Mouse (Mus musculus): ENCODE data around the gene Btnl4. TPM values are rescaled to one million over a fixed set of nuclear protein-coding genes. Genes with fewer than 3 reads are reported as not detected.
"Not testable (repeated sequence)": the region's sequence is repeated elsewhere in the genome, so short reads cannot be mapped to it uniquely, and the experiment has no call there.

Btnl4 gene
- polyA plus RNA-seq, 1 experiment, result 0.09 TPM

DNA sequence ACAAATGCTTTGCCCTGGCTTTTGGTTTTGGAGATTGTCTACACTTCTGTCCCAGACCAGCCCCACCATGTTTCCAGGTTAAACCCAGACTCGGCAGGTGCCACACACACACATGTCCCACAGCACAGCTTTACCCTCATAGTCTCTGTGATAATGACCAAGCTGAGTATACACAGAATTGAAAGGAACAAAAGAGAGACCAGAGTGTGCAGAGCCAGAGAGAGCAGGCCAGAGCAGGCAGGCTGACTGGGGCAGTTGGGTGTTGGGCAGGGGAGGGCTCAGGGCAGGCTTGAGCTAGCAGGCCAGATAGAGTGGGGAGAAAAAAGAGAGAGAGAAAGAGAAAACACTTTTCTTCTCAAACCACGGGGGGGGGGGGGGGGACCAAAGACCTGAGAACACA is 19.4 kb upstream of the Btnl4 start:
- Histone ChIP-seq H3K4me1 (ENCODE audit: control insufficient read depth, insufficient read depth, low read length) (no peaks in the 10 kb centered on the region), H3K27me3 (ENCODE audit: control insufficient read depth, insufficient read depth, low read length) (no peaks in the 10 kb centered on the region), H3K36me3 (ENCODE audit: control insufficient read depth, insufficient read depth, low read length) (no peaks in the 10 kb centered on the region), H3K27ac (ENCODE audit: control insufficient read depth, insufficient read depth, low read depth, low read length) (no peak overlapping the region), H3K4me3 (ENCODE audit: control insufficient read depth, low read depth, low read length) (no peak overlapping the region)
- TF ChIP-seq POLR2A (IDR thresholded peaks at IDR 0.05; ENCODE audit: control insufficient read depth, low read depth, low read length) (no peak), CTCF (IDR thresholded peaks at IDR 0.05; ENCODE audit: control insufficient read depth, insufficient read depth, insufficient replicate concordance, low read depth, low read length) (no peak)

DNA sequence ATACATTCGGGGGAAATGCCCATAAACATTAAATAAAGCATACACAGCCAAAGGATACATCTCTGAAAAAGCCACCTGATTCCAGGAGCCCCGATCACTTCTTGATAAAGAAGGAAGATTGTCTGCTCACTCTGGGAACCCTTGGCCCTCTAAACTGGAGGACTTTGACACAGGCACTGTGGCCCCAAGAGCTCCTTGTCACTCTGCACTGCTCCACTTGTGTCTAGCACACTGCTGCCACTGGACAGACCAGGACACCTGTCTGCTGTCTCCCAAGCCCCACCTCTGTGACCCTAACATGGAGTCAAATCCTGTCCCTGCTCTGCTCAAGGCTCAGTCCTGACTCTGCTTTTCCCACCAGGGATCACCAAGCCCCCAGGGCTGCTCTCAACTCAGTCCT is 18.0 kb upstream of the Btnl4 start:
- H3K4me3 ChIP-seq (ENCODE audit: control insufficient read depth, low read depth, low read length); H3K36me3 ChIP-seq (ENCODE audit: control insufficient read depth, insufficient read depth, low read length); H3K4me1 ChIP-seq (ENCODE audit: control insufficient read depth, insufficient read depth, low read length); H3K27me3 ChIP-seq (ENCODE audit: control insufficient read depth, insufficient read depth, low read length); H3K27ac ChIP-seq (ENCODE audit: control insufficient read depth, insufficient read depth, low read depth, low read length): not testable (repeated sequence)

DNA sequence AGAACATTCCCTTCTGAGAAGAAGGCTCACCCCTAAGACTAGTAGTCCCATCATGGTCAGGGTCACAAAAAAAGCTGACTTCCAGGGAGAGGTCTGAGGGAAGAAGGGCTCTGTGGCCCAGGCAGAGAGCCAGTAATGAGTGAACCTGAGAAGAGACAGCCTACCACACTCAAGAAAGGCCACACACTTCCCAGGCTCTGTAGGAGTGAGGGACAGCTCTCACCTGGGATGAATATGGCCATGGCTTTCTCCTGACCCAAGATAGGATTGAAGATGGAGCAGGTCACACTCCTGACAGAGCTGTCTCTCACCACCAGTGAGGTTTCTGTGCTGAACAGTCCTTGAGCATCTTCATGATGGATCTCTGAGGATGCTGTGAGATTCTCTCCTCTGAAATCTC is 15.7 kb upstream of the Btnl4 start:
- no peak overlapping the region for H3K4me3 ChIP-seq (ENCODE audit: control insufficient read depth, low read depth, low read length)
- no peaks in the 10 kb centered on the region for H3K27me3 ChIP-seq (ENCODE audit: control insufficient read depth, insufficient read depth, low read length)
- H3K4me1 ChIP-seq (ENCODE audit: control insufficient read depth, insufficient read depth, low read length), result no peaks in the 10 kb centered on the region
- TF ChIP-seq CTCF (IDR thresholded peaks at IDR 0.05; ENCODE audit: control insufficient read depth, insufficient read depth, insufficient replicate concordance, low read depth, low read length), result no peak
- TF ChIP-seq POLR2A (IDR thresholded peaks at IDR 0.05; ENCODE audit: control insufficient read depth, low read depth, low read length), result no peak
- H3K36me3 ChIP-seq (ENCODE audit: control insufficient read depth, insufficient read depth, low read length), result no peaks in the 10 kb centered on the region
- H3K27ac ChIP-seq (ENCODE audit: control insufficient read depth, insufficient read depth, low read depth, low read length), result no peak overlapping the region

GRCm38 (mm10) chr17:34476427-34476826 is 691 bp downstream of the Btnl4 start:
- Histone ChIP-seq H3K36me3 (ENCODE audit: control insufficient read depth, insufficient read depth, low read length) (no peaks in the 10 kb centered on the region), H3K27me3 (ENCODE audit: control insufficient read depth, insufficient read depth, low read length) (no peaks in the 10 kb centered on the region), H3K4me1 (ENCODE audit: control insufficient read depth, insufficient read depth, low read length) (no peaks in the 10 kb centered on the region), H3K27ac (ENCODE audit: control insufficient read depth, insufficient read depth, low read depth, low read length) (no peak overlapping the region), H3K4me3 (ENCODE audit: control insufficient read depth, low read depth, low read length) (no peak overlapping the region)
- TF ChIP-seq CTCF (IDR thresholded peaks at IDR 0.05; ENCODE audit: control insufficient read depth, insufficient read depth, insufficient replicate concordance, low read depth, low read length) (no peak), POLR2A (IDR thresholded peaks at IDR 0.05; ENCODE audit: control insufficient read depth, low read depth, low read length) (no peak)

- Histone ChIP-seq H3K36me3 (ENCODE audit: control insufficient read depth, insufficient read depth, low read length) (no peaks in the 10 kb centered on the region), H3K4me1 (ENCODE audit: control insufficient read depth, insufficient read depth, low read length) (no peaks in the 10 kb centered on the region), H3K4me3 (ENCODE audit: control insufficient read depth, low read depth, low read length) (no peak overlapping the region), H3K27ac (ENCODE audit: control insufficient read depth, insufficient read depth, low read depth, low read length) (no peak overlapping the region), H3K27me3 (ENCODE audit: control insufficient read depth, insufficient read depth, low read length) (no peaks in the 10 kb centered on the region)
- no peak for TF ChIP-seq POLR2A (IDR thresholded peaks at IDR 0.05; ENCODE audit: control insufficient read depth, low read depth, low read length)
- TF ChIP-seq CTCF (IDR thresholded peaks at IDR 0.05; ENCODE audit: control insufficient read depth, insufficient read depth, insufficient replicate concordance, low read depth, low read length), result no peak
Measured at GRCm38 (mm10) chr17:34475060-34475459, 2.1 kb downstream of the Btnl4 start.

DNA sequence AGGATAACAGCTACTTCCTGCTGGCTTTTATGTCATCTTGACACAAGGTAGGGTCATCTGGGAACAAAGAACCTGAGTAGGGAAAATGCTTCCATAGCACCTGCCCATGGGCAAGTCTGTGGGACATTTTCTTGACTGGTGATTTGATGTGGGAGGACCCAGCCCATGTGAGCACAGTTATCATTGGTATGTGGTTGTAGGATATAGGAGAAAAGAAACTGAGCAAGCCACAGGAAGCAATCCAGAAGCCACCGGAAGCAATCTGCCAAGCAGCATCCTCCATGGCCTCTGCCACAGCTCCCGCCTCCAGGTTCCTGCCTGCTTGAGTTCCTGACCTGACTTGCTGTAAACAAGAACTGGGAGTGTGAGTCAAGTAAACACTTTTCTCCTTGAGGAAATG is 6.6 kb downstream of the Btnl4 start:
- no peaks in the 10 kb centered on the region for H3K27me3 ChIP-seq (ENCODE audit: control insufficient read depth, insufficient read depth, low read length)
- no peak for TF ChIP-seq POLR2A (IDR thresholded peaks at IDR 0.05; ENCODE audit: control insufficient read depth, low read depth, low read length)
- no peak for TF ChIP-seq CTCF (IDR thresholded peaks at IDR 0.05; ENCODE audit: control insufficient read depth, insufficient read depth, insufficient replicate concordance, low read depth, low read length)
- no peaks in the 10 kb centered on the region for H3K36me3 ChIP-seq (ENCODE audit: control insufficient read depth, insufficient read depth, low read length)
- H3K4me3 ChIP-seq (ENCODE audit: control insufficient read depth, low read depth, low read length), result no peak overlapping the region
- H3K4me1 ChIP-seq (ENCODE audit: control insufficient read depth, insufficient read depth, low read length), result no peaks in the 10 kb centered on the region
- no peak overlapping the region for H3K27ac ChIP-seq (ENCODE audit: control insufficient read depth, insufficient read depth, low read depth, low read length)

- not testable (repeated sequence) for H3K4me1 ChIP-seq (ENCODE audit: control insufficient read depth, insufficient read depth, low read length); H3K36me3 ChIP-seq (ENCODE audit: control insufficient read depth, insufficient read depth, low read length); H3K4me3 ChIP-seq (ENCODE audit: control insufficient read depth, low read depth, low read length); H3K27ac ChIP-seq (ENCODE audit: control insufficient read depth, insufficient read depth, low read depth, low read length); H3K27me3 ChIP-seq (ENCODE audit: control insufficient read depth, insufficient read depth, low read length)
Measured at GRCm38 (mm10) chr17:34465906-34466305, 11.2 kb downstream of the Btnl4 start.

GRCm38 (mm10) chr17:34459255-34459654 is 17.9 kb downstream of the Btnl4 start:
- Histone ChIP-seq H3K36me3 (ENCODE audit: control insufficient read depth, insufficient read depth, low read length) (no peaks in the 10 kb centered on the region), H3K4me3 (ENCODE audit: control insufficient read depth, low read depth, low read length) (no peak overlapping the region), H3K4me1 (ENCODE audit: control insufficient read depth, insufficient read depth, low read length) (no peaks in the 10 kb centered on the region), H3K27ac (ENCODE audit: control insufficient read depth, insufficient read depth, low read depth, low read length) (no peak overlapping the region), H3K27me3 (ENCODE audit: control insufficient read depth, insufficient read depth, low read length) (no peaks in the 10 kb centered on the region)
- TF ChIP-seq POLR2A (IDR thresholded peaks at IDR 0.05; ENCODE audit: control insufficient read depth, low read depth, low read length), result no peak
- no peak for TF ChIP-seq CTCF (IDR thresholded peaks at IDR 0.05; ENCODE audit: control insufficient read depth, insufficient read depth, insufficient replicate concordance, low read depth, low read length)

All from testis, adult 2 months (tissue).